Mouse (Mus musculus) hindbrain, embryonic 10.5 days (tissue): Measurements from ENCODE around the gene Ahcyl2. TPM values are rescaled to one million over a fixed set of nuclear protein-coding genes. Genes with fewer than 3 reads are reported as not detected.

ENCODE experiments used
- DNase-seq: peaks from one replicate; pipeline ENCODE4 v3.0.0-alpha.2; 2017; ENCODE audit warnings: low spot score
- H3K27ac ChIP-seq: fragments of 300-500 bp; sonication (generic); 2 replicates; pipeline ENCODE4 v1.5.1; 2016; ENCODE audit warnings: mild to moderate bottlenecking, moderate library complexity
- H3K27me3 ChIP-seq: fragments of 300-500 bp; sonication (generic); 2 replicates; pipeline ENCODE4 v1.6.1; 2016; ENCODE audit warnings: mild to moderate bottlenecking; ENCODE audit not compliant: poor library complexity, insufficient read depth, severe bottlenecking
- H3K36me3 ChIP-seq: fragments of 300-500 bp; sonication (generic); 2 replicates; pipeline ENCODE4 v1.6.1; 2016; ENCODE audit warnings: mild to moderate bottlenecking, moderate library complexity
- H3K4me1 ChIP-seq: fragments of 300-500 bp; sonication (generic); replicated peaks from 2 replicates; pipeline ENCODE4 v1.6.1; 2016; ENCODE audit warnings: mild to moderate bottlenecking
- H3K4me3 ChIP-seq: fragments of 300-500 bp; sonication (generic); 2 replicates; pipeline ENCODE4 v1.5.1; 2016; ENCODE audit warnings: mild to moderate bottlenecking, moderate library complexity
- H3K9me3 ChIP-seq: fragments of 300-500 bp; sonication (generic); 2 replicates; pipeline ENCODE4 v1.6.1; 2016; ENCODE audit warnings: mild to moderate bottlenecking, moderate library complexity
- WGBS: fragments of 180-500 bp; shearing (Covaris S2); methylation state at CpG from one replicate; pipeline ENCODE4 v1.1.7; 2016; 5-methylcytosine and 5-hydroxymethylcytosine counted together
- polyA plus RNA-seq: library from polyadenylated mRNA; unstranded; fragments of >200 nt; fragmentation: Nextera tagmentation; extraction: Ambion mirVana; gene quantifications from 2 replicates; pipeline ENCODE4 v1.2.1, GENCODE M21; 2016

Ahcyl2 gene
- polyA plus RNA-seq, 1 experiment from 2014 or later = 13.0 TPM

GRCm38 (mm10) chr6:29875576-29875975 lies 107.8 kb downstream of the Ahcyl2 start:
- Histone ChIP-seq H3K4me3 (no peak overlapping the region), H3K9me3 (no peaks in the 10 kb centered on the region), H3K4me1 (no peaks in the 10 kb centered on the region), H3K36me3 (peaks cover 13% of the 10 kb centered on the region; the same call in 1 of the 2 replicates), H3K27ac (no peak overlapping the region), H3K27me3 (no peaks in the 10 kb centered on the region)
- WGBS = 87% methylated on average over 5 of the region's 5 CpGs
- no peak for DNase-seq

GRCm38 (mm10) chr6:29876782-29877181 lies 109.0 kb downstream of the Ahcyl2 start:
- Histone ChIP-seq H3K4me3 (no peak overlapping the region), H3K9me3 (no peaks in the 10 kb centered on the region), H3K27me3 (no peaks in the 10 kb centered on the region), H3K36me3 (peaks cover 12% of the 10 kb centered on the region; the same call in 1 of the 2 replicates), H3K4me1 (no peaks in the 10 kb centered on the region), H3K27ac (no peak overlapping the region)
- DNase-seq = no peak
- WGBS = 87% methylated on average over 4 of the region's 4 CpGs

- Histone ChIP-seq H3K9me3 (no peaks in the 10 kb centered on the region), H3K27ac (no peak overlapping the region), H3K27me3 (no peaks in the 10 kb centered on the region), H3K4me3 (no peak overlapping the region), H3K4me1 (no peaks in the 10 kb centered on the region), H3K36me3 (peaks cover 20% of the 10 kb centered on the region)
- no peak for DNase-seq
Measured at GRCm38 (mm10) chr6:29879579-29879978, 111.8 kb downstream of the Ahcyl2 start.

- no peak for DNase-seq
- Histone ChIP-seq H3K36me3 (peaks cover 26% of the 10 kb centered on the region), H3K4me3 (no peak overlapping the region), H3K27me3 (no peaks in the 10 kb centered on the region), H3K9me3 (no peaks in the 10 kb centered on the region), H3K27ac (no peak overlapping the region), H3K4me1 (no peaks in the 10 kb centered on the region)
- WGBS = 92% methylated on average over 3 of the region's 3 CpGs
Measured at GRCm38 (mm10) chr6:29880796-29881195, 113.0 kb downstream of the Ahcyl2 start.

GRCm38 (mm10) chr6:29881936-29882335 lies 114.1 kb downstream of the Ahcyl2 start:
- Histone ChIP-seq H3K27ac (no peak overlapping the region), H3K4me3 (no peak overlapping the region), H3K27me3 (no peaks in the 10 kb centered on the region), H3K36me3 (peaks cover 34% of the 10 kb centered on the region), H3K9me3 (no peaks in the 10 kb centered on the region), H3K4me1 (no peaks in the 10 kb centered on the region)
- 83% methylated on average over 2 of the region's 2 CpGs for WGBS
- DNase-seq = no peak

GRCm38 (mm10) chr6:29882870-29883269 lies 115.1 kb downstream of the Ahcyl2 start:
- Histone ChIP-seq H3K4me3 (no peak overlapping the region), H3K9me3 (no peaks in the 10 kb centered on the region), H3K27me3 (no peaks in the 10 kb centered on the region), H3K4me1 (no peaks in the 10 kb centered on the region), H3K36me3 (peaks cover 34% of the 10 kb centered on the region), H3K27ac (no peak overlapping the region)
- 83% methylated on average over 6 of the region's 6 CpGs for WGBS
- DNase-seq = no peak

GRCm38 (mm10) chr6:29891151-29891550 lies 123.3 kb downstream of the Ahcyl2 start:
- no peaks in the 10 kb centered on the region for H3K9me3 ChIP-seq
- no peaks in the 10 kb centered on the region for H3K27me3 ChIP-seq
- H3K36me3 ChIP-seq = peaks cover 16% of the 10 kb centered on the region
- H3K4me1 ChIP-seq = no peaks in the 10 kb centered on the region
- no peak overlapping the region for H3K27ac ChIP-seq
- WGBS = 77% methylated on average over 11 of the region's 11 CpGs
- no peak for DNase-seq
- no peak overlapping the region for H3K4me3 ChIP-seq

GRCm38 (mm10) chr6:29896976-29897375 lies 129.2 kb downstream of the Ahcyl2 start:
- no peaks in the 10 kb centered on the region for H3K9me3 ChIP-seq
- H3K36me3 ChIP-seq = peaks cover 27% of the 10 kb centered on the region
- no peak overlapping the region for H3K4me3 ChIP-seq
- H3K27me3 ChIP-seq = no peaks in the 10 kb centered on the region
- H3K4me1 ChIP-seq = no peaks in the 10 kb centered on the region
- WGBS = 95% methylated on average over 3 of the region's 3 CpGs
- no peak overlapping the region for H3K27ac ChIP-seq
- no peak for DNase-seq

- no peak for DNase-seq
- Histone ChIP-seq H3K36me3 (peaks cover 25% of the 10 kb centered on the region), H3K27me3 (no peaks in the 10 kb centered on the region), H3K27ac (no peak overlapping the region), H3K4me3 (no peak overlapping the region), H3K4me1 (no peaks in the 10 kb centered on the region), H3K9me3 (no peaks in the 10 kb centered on the region)
- WGBS = 98% methylated on average over 1 of the region's 1 CpGs
Measured at GRCm38 (mm10) chr6:29901450-29901849, 133.6 kb downstream of the Ahcyl2 start.

- no peaks in the 10 kb centered on the region for H3K27me3 ChIP-seq
- H3K4me1 ChIP-seq = no peaks in the 10 kb centered on the region
- H3K4me3 ChIP-seq = no peak overlapping the region
- H3K27ac ChIP-seq = no peak overlapping the region
- DNase-seq = no peak
- no peaks in the 10 kb centered on the region for H3K9me3 ChIP-seq
- 81% methylated on average over 2 of the region's 2 CpGs for WGBS
- H3K36me3 ChIP-seq = peaks cover 18% of the 10 kb centered on the region
Measured at GRCm38 (mm10) chr6:29902256-29902655, 134.4 kb downstream of the Ahcyl2 start.

GRCm38 (mm10) chr6:29903343-29903914 lies 135.6 kb downstream of the Ahcyl2 start:
- Histone ChIP-seq H3K4me1 (no peaks in the 10 kb centered on the region), H3K36me3 (peaks cover 16% of the 10 kb centered on the region), H3K9me3 (no peaks in the 10 kb centered on the region), H3K27ac (no peak overlapping the region), H3K4me3 (no peak overlapping the region), H3K27me3 (no peaks in the 10 kb centered on the region)
- no peak for DNase-seq
- 90% methylated on average over 3 of the region's 3 CpGs for WGBS

- H3K27ac ChIP-seq = no peak overlapping the region
- WGBS = 87% methylated on average over 3 of the region's 3 CpGs
- DNase-seq = no peak
- no peaks in the 10 kb centered on the region for H3K9me3 ChIP-seq
- H3K36me3 ChIP-seq = peaks cover 17% of the 10 kb centered on the region
- no peaks in the 10 kb centered on the region for H3K4me1 ChIP-seq
- H3K27me3 ChIP-seq = no peaks in the 10 kb centered on the region
- H3K4me3 ChIP-seq = no peak overlapping the region
Measured at GRCm38 (mm10) chr6:29904281-29904680, 136.5 kb downstream of the Ahcyl2 start.

- 96% methylated on average over 3 of the region's 3 CpGs for whole genome bisulfite sequencing
- DNase-seq = no peak
- H3K9me3 ChIP-seq = no peaks in the 10 kb centered on the region
- H3K4me1 ChIP-seq = no peaks in the 10 kb centered on the region
- H3K27me3 ChIP-seq = peaks cover 12% of the 10 kb centered on the region
- H3K27ac ChIP-seq = no peak overlapping the region
- peaks cover 15% of the 10 kb centered on the region for H3K36me3 ChIP-seq
- H3K4me3 ChIP-seq = no peak overlapping the region
Measured at GRCm38 (mm10) chr6:29910631-29911030, 142.8 kb downstream of the Ahcyl2 start.

GRCm38 (mm10) chr6:29913673-29914072 lies 145.9 kb downstream of the Ahcyl2 start:
- H3K4me1 ChIP-seq = peaks cover 15% of the 10 kb centered on the region
- 50% methylated on average over 1 of the region's 1 CpGs for WGBS
- no peak for DNase-seq
- no peak overlapping the region for H3K27ac ChIP-seq
- H3K36me3 ChIP-seq = peaks cover 10% of the 10 kb centered on the region
- no peak overlapping the region for H3K4me3 ChIP-seq
- peaks cover 37% of the 10 kb centered on the region for H3K27me3 ChIP-seq
- H3K9me3 ChIP-seq = no peaks in the 10 kb centered on the region
